Mouse (Mus musculus): ENCODE results near the gene Odf3l2. TPM values are rescaled to one million over a fixed set of nuclear protein-coding genes. Genes with fewer than 3 reads are reported as not detected.

Gene Odf3l2
- 100 to 1,000 TPM in 1 of 2 experiments, 10 to 100 TPM in 1; 56.6 to 180 TPM for total RNA-seq (2021)
- long read RNA-seq, experiment 1, transcript Odf3l2-201 (4 exons, 1,248 nt) = major isoform, 39 of 52 reads
- long read RNA-seq, experiment 1, partial matches to known transcripts = 8 of 52 reads
- long read RNA-seq, experiment 1, other reads (novel, unspliced or antisense) = 5 of 52 reads
- long read RNA-seq, experiment 2, transcript Odf3l2-201 (4 exons, 1,248 nt) = major isoform, 108 of 133 reads
- long read RNA-seq, experiment 2, partial matches to known transcripts = 0 of 133 reads
- long read RNA-seq, experiment 2, other reads (novel, unspliced or antisense) = 25 of 133 reads

DNA sequence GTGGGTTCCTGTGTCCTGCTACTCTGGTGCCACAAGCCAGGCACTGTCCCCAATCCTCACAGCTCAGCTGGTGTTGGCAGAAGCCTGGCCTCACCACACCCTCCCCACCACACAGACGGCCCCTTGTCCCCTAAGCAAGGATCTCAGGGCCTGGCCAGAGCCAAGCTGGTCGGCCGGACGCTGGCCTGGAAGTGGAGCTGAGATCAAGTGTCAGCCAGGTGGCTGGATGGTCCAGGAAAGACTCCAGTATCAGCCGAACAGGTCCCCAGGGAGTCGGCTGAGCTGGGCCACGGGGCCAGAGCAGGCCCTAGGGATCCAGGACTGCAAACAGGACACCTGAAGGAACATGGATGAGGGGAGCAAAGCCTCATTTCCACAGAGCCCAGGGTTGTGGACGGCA lies at the start of gene Odf3l2:
Odf3l2 (minus strand) TSS at position 28 of the 400 bp plus-strand sequence.
- peak; percentile 92 for DNase-seq
- TF ChIP-seq CTCF (IDR thresholded peaks at IDR 0.05) = no peak
- Histone ChIP-seq H3K27ac (peak within 1 kb of the TSS; percentile 88), H3K4me3 (peak within 1 kb of the TSS; percentile 68)
- intact Hi-C loops (cut with DNase I) = loop anchor here (5.0 kb wide), 1 partner anchor 33 kb away; the partner anchor contains the start of gene C2cd4c

GRCm38 (mm10) chr10:79694379-79694655 lies 48.8 kb upstream of the Odf3l2 start:
- H3K4me3 ChIP-seq = no peak overlapping the region
- H3K27ac ChIP-seq = peak overlapping the region; percentile 46; the same call in 1 of the 2 replicates
- DNase-seq = peak; percentile 33
- no peak for TF ChIP-seq CTCF (IDR thresholded peaks at IDR 0.05)
- intact Hi-C loops (cut with DNase I) = no loop called here

DNA sequence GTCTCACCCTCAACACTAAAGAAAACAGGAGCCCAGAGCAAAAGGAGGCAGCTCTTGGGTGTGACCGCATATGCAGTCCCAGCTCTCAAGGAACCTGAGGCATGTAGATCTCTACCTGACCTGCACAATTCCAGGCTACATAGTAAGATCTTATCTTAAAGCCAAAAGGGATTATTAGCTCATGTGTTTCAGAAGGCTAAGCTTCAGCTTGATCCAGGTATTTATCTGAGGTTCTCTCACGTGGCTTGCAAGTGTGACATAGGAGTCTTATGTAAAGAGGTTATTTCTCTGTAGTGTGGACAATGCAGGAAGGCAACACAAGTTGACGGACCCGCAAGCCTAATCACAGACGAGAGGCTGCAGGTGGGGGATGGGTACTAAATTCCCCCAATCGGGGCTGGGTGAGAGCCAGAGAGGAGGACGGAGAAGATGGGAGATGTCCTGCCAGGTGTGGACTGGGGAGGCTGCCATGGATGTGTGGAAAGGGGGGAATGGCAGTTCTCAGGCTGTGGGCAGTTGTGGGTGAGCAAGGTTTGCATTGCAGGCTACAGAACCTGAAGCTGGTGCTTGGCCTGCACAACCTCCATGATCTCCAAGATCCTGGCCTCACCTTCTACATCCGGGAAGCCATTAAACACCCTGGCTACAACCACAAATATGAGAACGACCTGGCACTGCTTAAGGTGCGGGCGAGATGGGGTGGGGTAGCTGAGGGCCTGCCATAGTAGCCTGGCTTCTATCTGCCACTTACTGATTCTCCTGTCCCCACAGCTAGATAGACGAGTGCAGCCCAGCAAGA lies 48.2 kb upstream of the Odf3l2 start:
- Histone ChIP-seq H3K27ac (no peak overlapping the region; the same call in 1 of the 2 replicates), H3K4me3 (no peak overlapping the region)
- DNase-seq = peak; percentile 17
- intact Hi-C loops (cut with DNase I) = no loop called here
- no peak for TF ChIP-seq CTCF (IDR thresholded peaks at IDR 0.05)

DNA sequence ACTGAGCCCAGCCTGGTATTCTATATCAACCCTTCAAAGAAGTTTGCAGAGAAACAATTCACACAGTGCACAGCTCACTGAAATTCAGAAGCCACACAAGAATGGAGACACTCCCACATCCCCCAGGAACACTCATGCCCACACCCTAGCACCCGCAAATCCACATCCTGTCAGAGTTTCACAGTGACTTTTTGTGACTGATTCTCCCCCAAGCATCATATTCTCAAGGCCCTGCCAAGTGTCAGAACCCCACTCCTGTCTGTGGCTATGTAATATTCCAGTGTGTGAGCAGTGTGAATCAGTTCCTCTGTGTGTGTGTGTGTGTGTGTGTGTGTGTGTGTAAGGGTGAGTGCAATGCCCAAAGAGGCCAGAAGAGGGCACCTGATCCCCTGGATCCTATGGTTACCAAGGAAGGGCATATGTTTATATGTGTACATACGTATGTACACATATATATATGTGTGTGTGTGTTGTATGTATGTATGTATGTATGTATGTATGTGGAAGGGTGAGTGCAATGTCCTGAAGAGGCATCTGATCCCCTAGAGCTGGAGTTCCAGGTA lies 46.5 kb upstream of the Odf3l2 start:
- peak; percentile 19 for DNase-seq
- Histone ChIP-seq H3K4me3 (no peak overlapping the region), H3K27ac (no peak overlapping the region)
- intact Hi-C loops (cut with DNase I) = no loop called here
- TF ChIP-seq CTCF (IDR thresholded peaks at IDR 0.05) = 0 out of 2 replicates have a peak, but pooled peaks have one; percentile 5

GRCm38 (mm10) chr10:79689178-79689577 lies 43.6 kb upstream of the Odf3l2 start:
- H3K27ac ChIP-seq = peak overlapping the region; percentile 39; the same call in 1 of the 2 replicates
- no peak for TF ChIP-seq CTCF (IDR thresholded peaks at IDR 0.05)
- H3K4me3 ChIP-seq = no peak overlapping the region
- no peak for DNase-seq
- intact Hi-C loops (cut with DNase I) = no loop called here

GRCm38 (mm10) chr10:79688720-79689119 lies 43.2 kb upstream of the Odf3l2 start, which contains the start of gene Gzmm:
TSS of gene Gzmm (plus strand) at chr10:79689020.
- H3K27ac ChIP-seq = peak within 1 kb of the TSS; percentile 99
- intact Hi-C loops (cut with DNase I) = no loop called here
- no peak for TF ChIP-seq CTCF (IDR thresholded peaks at IDR 0.05)
- DNase-seq = no peak
- H3K4me3 ChIP-seq = peak within 1 kb of the TSS; percentile 47

DNA sequence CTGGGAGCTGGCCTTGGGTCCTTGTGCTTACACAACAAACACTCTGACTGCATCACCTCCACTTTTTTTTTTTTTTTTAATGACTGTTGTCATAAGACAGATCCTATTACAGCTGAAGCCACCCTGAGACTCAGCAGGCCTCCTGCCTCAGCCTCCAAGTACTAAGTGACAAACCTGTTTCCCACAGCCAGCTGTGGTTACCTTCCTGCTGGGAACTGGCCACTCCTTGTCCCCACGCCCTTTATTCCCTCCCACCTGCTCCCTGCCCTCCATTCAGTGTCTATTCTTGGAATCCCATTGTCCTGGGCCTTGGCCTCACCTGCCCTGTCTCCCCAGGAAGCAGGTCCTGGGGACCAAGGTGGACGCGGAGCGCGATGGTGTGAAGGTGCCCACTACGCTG lies 42.0 kb upstream of the Odf3l2 start:
- intact Hi-C loops (cut with DNase I) = no loop called here
- peak; percentile 36 for DNase-seq
- Histone ChIP-seq H3K4me3 (peak overlapping the region; percentile 47), H3K27ac (peak overlapping the region; percentile 99)
- no peak for TF ChIP-seq CTCF (IDR thresholded peaks at IDR 0.05)

DNA sequence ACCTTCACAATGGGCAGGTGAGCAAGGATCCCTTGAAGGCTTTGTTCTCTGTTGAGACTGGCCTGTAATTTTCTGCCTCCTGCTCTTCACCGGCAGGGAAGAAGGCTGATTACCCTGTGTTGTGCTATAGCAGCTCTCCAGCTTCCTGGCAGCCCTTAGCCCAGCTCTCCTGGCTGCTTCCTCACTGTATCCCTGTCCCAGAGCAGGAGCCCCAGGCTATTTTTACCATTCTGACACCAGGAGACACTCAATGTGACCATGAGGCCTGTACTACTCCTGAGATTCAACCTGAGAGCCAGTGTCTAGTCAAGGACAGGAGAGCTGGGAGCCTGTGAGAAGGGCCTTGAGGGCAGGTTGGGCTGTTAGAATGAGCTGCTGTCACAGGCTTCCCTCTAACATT lies 41.2 kb upstream of the Odf3l2 start:
- H3K4me3 ChIP-seq = peak overlapping the region; percentile 98
- intact Hi-C loops (cut with DNase I) = no loop called here
- TF ChIP-seq CTCF (IDR thresholded peaks at IDR 0.05) = no peak
- H3K27ac ChIP-seq = peak overlapping the region; percentile 99
- peak; percentile 79 for DNase-seq

DNA sequence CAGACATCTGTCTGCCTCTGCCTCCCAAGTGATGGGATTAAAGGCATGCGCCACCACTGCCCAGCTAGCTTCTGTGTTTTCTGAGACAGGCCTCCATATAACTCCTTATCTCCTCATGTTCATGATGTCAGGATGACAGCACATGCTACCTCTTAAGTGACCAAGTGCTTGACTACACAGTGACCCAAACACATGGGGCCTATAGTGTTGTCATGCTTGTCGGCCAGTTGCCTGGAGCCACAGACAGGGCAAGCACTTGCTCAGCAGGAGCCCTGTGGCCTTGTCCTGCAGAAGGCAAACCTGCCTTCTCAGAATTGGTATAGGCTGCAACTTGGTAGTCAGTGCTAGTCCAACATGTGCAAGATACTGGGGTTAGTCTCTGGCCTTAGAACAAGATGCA lies 40.7 kb upstream of the Odf3l2 start:
- DNase-seq = no peak
- TF ChIP-seq CTCF (IDR thresholded peaks at IDR 0.05) = no peak
- intact Hi-C loops (cut with DNase I) = no loop called here
- Histone ChIP-seq H3K27ac (peak overlapping the region; percentile 99), H3K4me3 (peak overlapping the region; percentile 98)

GRCm38 (mm10) chr10:79684770-79685600 lies 39.4 kb upstream of the Odf3l2 start:
- no peak for TF ChIP-seq CTCF (IDR thresholded peaks at IDR 0.05)
- intact Hi-C loops (cut with DNase I) = no loop called here
- Histone ChIP-seq H3K27ac (peak overlapping the region; percentile 99), H3K4me3 (peak overlapping the region; percentile 98)
- DNase-seq = no peak

- peak; percentile 88 for DNase-seq
- no peak for TF ChIP-seq CTCF (IDR thresholded peaks at IDR 0.05)
- intact Hi-C loops (cut with DNase I) = loop anchor here (2.0 kb wide), 1 partner anchor 21 kb away; the partner anchor contains the start of gene Bsg
- Histone ChIP-seq H3K27ac (peak overlapping the region; percentile 99), H3K4me3 (peak overlapping the region; percentile 98)
Observed at GRCm38 (mm10) chr10:79683726-79684640, 38.4 kb upstream of the Odf3l2 start.
